Mouse (Mus musculus) thymus, adult 2 months (tissue): ENCODE data around the gene Traip. TPM values are rescaled to one million over a fixed set of nuclear protein-coding genes. Genes with fewer than 3 reads are reported as not detected.
A peak's percentile ranks its signal among the peaks of the same experiment; 100 is the strongest.

Experiments used
- DNase-seq: peaks from one replicate; pipeline ENCODE4 v3.0.0; 2021
- H3K27ac ChIP-seq: fragments of 200-500 bp; 2 replicates; pipeline ENCODE4 v1.5.1; 2012; ENCODE audit warnings: low read length, control low read depth; ENCODE audit not compliant: control insufficient read depth, insufficient read depth
- H3K27me3 ChIP-seq: fragments of 200-500 bp; 2 replicates; pipeline ENCODE4 v1.6.1; 2012; ENCODE audit warnings: mild to moderate bottlenecking, low read length, moderate library complexity, mixed read lengths; ENCODE audit not compliant: control insufficient read depth, insufficient read depth
- H3K36me3 ChIP-seq: fragments of 200-500 bp; 2 replicates; pipeline ENCODE4 v1.6.1; 2012; ENCODE audit warnings: mild to moderate bottlenecking, low read length, moderate library complexity; ENCODE audit not compliant: control insufficient read depth, insufficient read depth
- H3K4me1 ChIP-seq: fragments of 200-500 bp; replicated peaks from 2 replicates; pipeline ENCODE4 v1.6.1; 2012; ENCODE audit warnings: low read length; ENCODE audit not compliant: control insufficient read depth, insufficient read depth
- H3K4me3 ChIP-seq: fragments of 200-500 bp; 2 replicates; pipeline ENCODE4 v1.5.1; 2012; ENCODE audit warnings: mild to moderate bottlenecking, low read length, control low read depth, moderate library complexity; ENCODE audit not compliant: control insufficient read depth, insufficient read depth
- CTCF ChIP-seq: fragments of 200-500 bp; IDR thresholded peaks from 2 replicates; pipeline ENCODE4 v1.5.1; 2012; ENCODE audit warnings: mild to moderate bottlenecking, control low read depth, low read length, moderate library complexity, borderline replicate concordance; ENCODE audit not compliant: control insufficient read depth, poor library complexity, insufficient read depth; ENCODE audit errors: extremely low read depth
- POLR2A ChIP-seq: fragments of 200-500 bp; IDR thresholded peaks from 2 replicates; pipeline ENCODE4 v1.6.1; 2012; ENCODE audit warnings: mild to moderate bottlenecking, low read length, control low read depth, moderate library complexity; ENCODE audit not compliant: control insufficient read depth, poor library complexity, insufficient read depth; ENCODE audit errors: extremely low read depth
- WGBS: fragments of 180-500 bp; shearing (Covaris S2); methylation state at CpG from one replicate; pipeline ENCODE4 v1.1.7; 2018; 5-methylcytosine and 5-hydroxymethylcytosine counted together
- polyA plus RNA-seq: library from polyadenylated mRNA; depleted of rRNA; stranded (reverse); fragments of >200 nt; gene quantifications from 2 replicates; pipeline ENCODE4 v1.2.3, GENCODE M21; 2012

The Traip gene
- polyA plus RNA-seq, 1 experiment = 9.2 TPM

DNA sequence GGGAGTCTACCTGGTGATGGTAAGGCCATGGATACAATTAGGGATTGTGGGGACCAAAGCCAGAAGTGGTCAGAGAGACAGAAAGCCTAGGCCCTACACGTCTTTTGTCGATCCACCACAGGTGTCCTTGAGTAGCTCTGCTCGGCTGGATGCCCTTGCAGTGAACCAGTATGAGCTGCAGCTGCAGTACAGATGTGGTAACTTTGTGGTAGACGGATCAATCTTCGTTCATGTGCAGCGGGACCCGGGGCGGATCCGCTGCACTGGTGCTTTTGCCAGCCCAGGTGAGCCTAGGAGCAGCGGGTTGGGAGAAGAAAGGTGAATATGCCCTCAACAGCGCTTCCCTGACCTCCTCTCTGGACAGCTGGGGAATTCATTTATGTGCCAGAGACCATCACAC, 43.1 kb downstream of the Traip start:
- no peak for TF ChIP-seq CTCF
- TF ChIP-seq POLR2A = no peak
- 9% methylated on average over 11 of the region's 11 CpGs for WGBS
- no peaks in the 10 kb centered on the region for H3K36me3 ChIP-seq
- H3K4me1 ChIP-seq = peaks cover 18% of the 10 kb centered on the region
- H3K27me3 ChIP-seq = no peaks in the 10 kb centered on the region
- DNase-seq = peak; percentile 41
- H3K4me3 ChIP-seq = no peak overlapping the region
- H3K27ac ChIP-seq = no peak overlapping the region

DNA sequence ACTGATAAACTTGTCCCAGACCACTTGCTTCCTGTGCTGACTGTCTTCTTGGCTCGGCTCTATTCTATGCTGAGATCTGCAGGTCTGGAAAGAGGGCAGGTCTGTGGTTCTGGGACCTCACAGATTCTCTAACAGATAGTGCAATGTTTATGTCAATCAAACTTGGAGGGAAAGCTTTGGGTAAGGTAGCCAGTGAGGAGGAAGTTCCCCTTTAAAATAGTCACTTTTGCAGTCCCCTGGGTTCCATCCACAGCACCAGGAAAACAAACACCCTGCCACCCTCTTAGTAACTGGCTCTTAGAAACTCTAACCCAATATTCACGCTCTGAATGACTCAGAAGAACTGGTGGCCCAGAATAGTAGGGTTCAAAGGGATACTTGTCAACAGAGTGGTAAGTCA, 44.5 kb downstream of the Traip start:
- Histone ChIP-seq H3K36me3 (no peaks in the 10 kb centered on the region), H3K4me3 (no peak overlapping the region), H3K27me3 (no peaks in the 10 kb centered on the region), H3K27ac (no peak overlapping the region), H3K4me1 (peaks cover 18% of the 10 kb centered on the region)
- 8% methylated on average over 2 of the region's 2 CpGs for WGBS
- DNase-seq = no peak
- no peak for TF ChIP-seq CTCF
- TF ChIP-seq POLR2A = no peak

DNA sequence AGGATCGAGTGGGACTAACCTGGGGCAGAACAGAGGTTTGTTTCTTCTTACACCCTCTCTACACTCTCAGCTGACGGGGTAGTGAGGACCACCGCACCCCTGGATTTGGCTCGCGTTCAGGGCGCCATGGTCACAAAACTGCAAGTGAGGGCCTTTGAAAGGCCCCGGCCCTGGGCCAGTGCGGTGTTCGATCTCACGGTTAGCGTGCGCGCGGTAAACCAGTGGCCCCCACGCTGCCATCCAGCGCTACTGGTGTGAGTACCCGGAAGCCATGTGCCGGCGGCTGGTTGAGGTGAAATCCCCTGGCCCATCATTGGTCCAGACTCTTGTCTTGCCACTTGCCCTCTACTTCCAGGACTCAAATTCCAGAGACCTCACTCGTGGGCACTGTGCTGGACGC, 45.6 kb downstream of the Traip start:
- no peak for DNase-seq
- H3K36me3 ChIP-seq = no peaks in the 10 kb centered on the region
- WGBS = 98% methylated on average over 21 of the region's 21 CpGs
- no peak overlapping the region for H3K4me3 ChIP-seq
- peaks cover 18% of the 10 kb centered on the region for H3K4me1 ChIP-seq
- TF ChIP-seq POLR2A = no peak
- no peak for TF ChIP-seq CTCF
- no peak overlapping the region for H3K27ac ChIP-seq
- no peaks in the 10 kb centered on the region for H3K27me3 ChIP-seq

DNA sequence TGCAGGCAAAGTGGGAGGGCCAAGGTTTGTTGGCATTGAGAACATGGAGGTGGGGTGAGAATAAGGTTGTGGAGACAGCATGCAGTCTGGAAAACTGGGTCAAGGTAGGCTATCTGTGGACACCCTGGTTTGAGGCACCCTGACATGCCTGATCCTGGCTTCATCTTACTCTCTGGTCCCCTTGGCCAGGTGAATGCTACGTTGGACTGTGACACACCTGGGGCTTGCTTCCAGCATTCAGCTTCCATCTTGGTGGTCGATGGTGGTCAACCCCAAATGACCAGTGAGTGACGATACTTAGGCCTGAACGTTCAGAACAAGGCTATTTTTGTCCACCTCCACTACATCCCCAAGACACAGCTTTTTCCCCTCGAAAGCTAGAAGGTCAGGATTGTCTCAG, 46.1 kb downstream of the Traip start, which contains the start of gene Gm20662:
Gm20662 (plus strand) TSS at position 301 of the 400 bp plus-strand sequence.
- peaks cover 18% of the 10 kb centered on the region for H3K4me1 ChIP-seq
- H3K4me3 ChIP-seq = no peak within 1 kb of the TSS
- no peak for DNase-seq
- no peak for TF ChIP-seq POLR2A
- no peak for TF ChIP-seq CTCF
- H3K27me3 ChIP-seq = no peaks in the 10 kb centered on the region
- WGBS = 97% methylated on average over 5 of the region's 5 CpGs
- H3K27ac ChIP-seq = no peak within 1 kb of the TSS
- H3K36me3 ChIP-seq = no peaks in the 10 kb centered on the region

DNA sequence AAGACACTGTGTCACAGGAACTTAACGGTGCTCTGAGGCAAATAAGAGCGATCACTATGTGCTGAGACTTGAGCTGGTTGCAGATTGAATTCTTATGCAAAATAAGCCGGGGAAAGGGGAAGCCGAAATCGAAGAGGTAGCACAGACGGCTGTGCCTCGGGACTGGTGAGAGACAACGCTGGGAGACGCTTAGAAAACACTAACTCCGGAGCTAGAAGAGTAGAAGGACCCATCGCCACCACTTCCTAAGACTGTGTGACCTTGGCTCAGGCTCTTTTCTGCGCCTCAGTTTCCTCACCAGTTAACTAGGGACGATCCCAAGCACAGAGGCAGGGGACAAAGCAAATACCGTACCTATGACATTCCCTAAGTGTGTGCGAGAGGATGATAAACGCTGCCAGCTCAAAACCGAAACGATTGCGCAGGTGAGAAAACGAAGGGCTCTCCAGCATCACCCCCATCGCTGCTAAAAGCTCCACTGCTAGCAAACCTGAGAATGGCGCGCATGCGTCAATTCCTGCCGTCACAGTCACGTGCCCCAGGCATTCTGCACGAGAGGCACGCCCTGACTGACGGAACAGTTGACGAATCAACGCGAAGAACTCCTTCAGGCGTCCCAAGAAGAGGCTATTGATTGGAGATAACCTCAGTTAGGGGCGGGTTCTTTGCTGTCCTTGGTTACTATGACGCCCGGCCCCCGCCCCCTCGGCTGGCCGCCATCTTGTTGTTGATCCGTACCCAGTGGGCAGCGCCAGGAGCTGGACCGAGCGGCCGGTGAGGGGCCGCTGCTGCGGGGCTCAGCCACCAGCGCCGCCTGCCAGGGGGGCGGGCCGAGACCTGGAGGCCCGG, 52.2 kb downstream of the Traip start, which contains the start of gene Ip6k1:
Ip6k1 (plus strand) TSS at position 580 of the 849 bp plus-strand sequence.
- WGBS = under 1% methylated on average over 51 of the region's 51 CpGs
- no peaks in the 10 kb centered on the region for H3K27me3 ChIP-seq
- peak within 1 kb of the TSS; percentile 92 for H3K4me3 ChIP-seq
- peak within 1 kb of the TSS; percentile 73 for H3K27ac ChIP-seq
- H3K36me3 ChIP-seq = no peaks in the 10 kb centered on the region
- DNase-seq = peak; percentile 100
- TF ChIP-seq CTCF = no peak
- TF ChIP-seq POLR2A = peak; percentile 77
- peaks cover 6% of the 10 kb centered on the region for H3K4me1 ChIP-seq

DNA sequence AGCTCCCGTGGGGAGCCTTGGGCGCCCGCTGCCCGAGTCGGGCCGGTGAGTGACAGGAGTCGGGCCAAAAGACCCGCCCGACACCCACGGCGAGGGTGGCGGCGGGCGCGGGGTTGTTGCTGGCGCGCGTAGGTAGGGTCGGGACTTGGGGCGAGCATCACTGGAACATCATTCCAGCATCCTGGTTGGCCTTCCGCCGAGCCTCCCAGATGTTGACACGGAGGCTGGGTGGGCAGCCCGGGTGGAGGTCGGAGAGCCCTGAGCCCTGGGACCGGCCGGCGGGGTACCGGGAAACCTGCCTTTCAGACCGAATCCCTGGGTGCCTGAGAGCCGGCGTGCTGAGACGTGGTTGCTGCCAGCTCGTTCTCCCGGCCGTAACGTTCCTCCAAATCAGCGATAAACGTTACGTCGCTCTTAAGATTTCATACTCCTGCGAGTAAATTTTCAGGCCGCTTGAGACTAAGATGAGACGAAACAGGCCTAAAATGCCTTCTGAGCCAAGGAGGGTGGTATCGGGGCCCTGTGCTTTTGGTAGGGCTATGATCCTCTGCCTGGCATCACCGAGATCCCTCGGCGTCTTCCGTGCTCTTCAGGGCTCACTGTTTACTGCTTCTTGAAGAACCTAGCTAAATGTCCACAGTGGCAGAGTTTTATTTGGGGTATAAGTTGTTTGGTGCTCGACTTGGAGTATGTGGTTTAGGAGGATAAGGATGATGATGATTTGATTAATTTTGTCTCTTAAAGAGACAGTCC, 53.0 kb downstream of the Traip start:
- H3K27ac ChIP-seq = peak overlapping the region; percentile 70
- TF ChIP-seq CTCF (no peak), POLR2A (peak; percentile 14; the same call in 1 of the 2 replicates)
- DNase-seq = no peak
- no peaks in the 10 kb centered on the region for H3K36me3 ChIP-seq
- H3K27me3 ChIP-seq = no peaks in the 10 kb centered on the region
- under 1% methylated on average over 50 of the region's 50 CpGs for WGBS
- peaks cover 6% of the 10 kb centered on the region for H3K4me1 ChIP-seq
- peak overlapping the region; percentile 92 for H3K4me3 ChIP-seq
